Mouse (Mus musculus) hindbrain, postnatal 0 days (tissue): ENCODE data around the gene Mnat1. TPM values are rescaled to one million over a fixed set of nuclear protein-coding genes. Genes with fewer than 3 reads are reported as not detected.

Source experiments
- ATAC-seq: fragments of 200-750 bp; cut with Nextera tagmentation; 2 replicates; pipeline ENCODE4 v1.8.0; 2017; ENCODE audit warnings: mild to moderate bottlenecking, moderate TSS enrichment, moderate library complexity
- DNase-seq: peaks from one replicate; pipeline ENCODE4 v3.0.0-alpha.2; 2015; ENCODE audit warnings: low spot score
- H3K27ac ChIP-seq: fragments of 300-500 bp; sonication (generic); 2 replicates; pipeline ENCODE4 v1.5.1; 2014; ENCODE audit warnings: mild to moderate bottlenecking
- H3K27me3 ChIP-seq: fragments of 300-500 bp; sonication (generic); 2 replicates; pipeline ENCODE4 v1.6.1; 2014; ENCODE audit warnings: low read length, mixed read lengths; ENCODE audit not compliant: insufficient read depth
- H3K36me3 ChIP-seq: fragments of 300-500 bp; sonication (generic); 2 replicates; pipeline ENCODE4 v1.6.1; 2014; ENCODE audit warnings: low read length, mixed read lengths; ENCODE audit not compliant: insufficient read depth
- H3K4me1 ChIP-seq: fragments of 300-500 bp; sonication (generic); 2 replicates; pipeline ENCODE4 v1.6.1; 2014; ENCODE audit warnings: antibody characterized with exemption, low read length, mixed read lengths; ENCODE audit not compliant: insufficient read depth
- H3K4me2 ChIP-seq: fragments of 300-500 bp; sonication (generic); 2 replicates; pipeline ENCODE4 v1.6.1; 2014; ENCODE audit warnings: low read depth, mild to moderate bottlenecking, low read length, moderate library complexity, mixed read lengths
- H3K4me3 ChIP-seq: fragments of 300-500 bp; sonication (generic); 2 replicates; pipeline ENCODE4 v1.5.1; 2014; ENCODE audit warnings: low read length
- H3K9ac ChIP-seq: fragments of 300-500 bp; sonication (generic); replicated peaks from 2 replicates; pipeline ENCODE4 v1.6.1; 2014; ENCODE audit warnings: mild to moderate bottlenecking, low read length, moderate library complexity, mixed read lengths
- H3K9me3 ChIP-seq: fragments of 300-500 bp; sonication (generic); 2 replicates; pipeline ENCODE4 v1.6.1; 2016; ENCODE audit warnings: low read length, mixed read lengths
- CTCF ChIP-seq: IDR thresholded peaks from 2 replicates; pipeline ENCODE4 v1.5.1; 2016; ENCODE audit warnings: antibody characterized with exemption, control low read depth, low read depth
- WGBS: fragments of 180-500 bp; shearing (Covaris S2); extraction: QIAGEN DNeasy Blood & Tissue Kit; methylation state at CpG from one replicate; pipeline ENCODE4 v1.1.7; 2014; 5-methylcytosine and 5-hydroxymethylcytosine counted together
- polyA plus RNA-seq: library from polyadenylated mRNA; unstranded; fragments of >200 nt; fragmentation: Nextera tagmentation; extraction: Ambion mirVana; gene quantifications from 2 replicates; pipeline ENCODE4 v1.2.1, GENCODE M21; 2015
- total RNA-seq: library from RNA; depleted of rRNA; stranded (reverse); fragments of >200 nt; gene quantifications from 2 replicates; pipeline ENCODE4 v1.2.3, GENCODE M21; 2014

Gene Mnat1
- total and polyA plus RNA-seq, 2 experiments from 2014 or later, result 17.4 to 17.6 TPM

DNA sequence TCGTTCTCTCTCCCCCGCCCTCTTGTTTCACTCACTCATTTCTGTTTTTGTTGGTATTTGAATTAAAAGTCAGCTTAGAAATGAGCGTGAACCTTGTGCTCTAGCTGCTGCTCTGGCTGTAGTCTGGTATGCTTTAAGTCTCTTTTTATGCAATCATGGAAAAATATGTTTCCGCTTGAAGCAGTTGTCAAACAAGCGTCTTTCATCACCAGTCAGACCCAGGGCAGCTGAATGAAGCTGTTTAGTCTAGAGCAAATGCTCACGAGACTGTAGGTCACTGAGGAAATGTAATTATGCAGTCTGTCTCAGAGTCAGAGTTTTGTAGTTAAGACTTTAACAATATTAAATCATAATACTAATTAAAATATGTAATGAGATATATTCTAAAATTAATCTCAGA lies 100.4 kb downstream of the Mnat1 start:
- no peak for DNase-seq
- no peak for ATAC-seq
- Histone ChIP-seq H3K9me3 (no peaks in the 10 kb centered on the region), H3K36me3 (peaks cover 4% of the 10 kb centered on the region; the same call in 1 of the 2 replicates), H3K9ac (no peak overlapping the region), H3K4me3 (no peak overlapping the region), H3K27me3 (no peaks in the 10 kb centered on the region), H3K4me1 (no peaks in the 10 kb centered on the region), H3K4me2 (no peak overlapping the region), H3K27ac (no peak overlapping the region)
- TF ChIP-seq CTCF, result no peak
- WGBS, result 64% methylated on average over 6 of the region's 6 CpGs

DNA sequence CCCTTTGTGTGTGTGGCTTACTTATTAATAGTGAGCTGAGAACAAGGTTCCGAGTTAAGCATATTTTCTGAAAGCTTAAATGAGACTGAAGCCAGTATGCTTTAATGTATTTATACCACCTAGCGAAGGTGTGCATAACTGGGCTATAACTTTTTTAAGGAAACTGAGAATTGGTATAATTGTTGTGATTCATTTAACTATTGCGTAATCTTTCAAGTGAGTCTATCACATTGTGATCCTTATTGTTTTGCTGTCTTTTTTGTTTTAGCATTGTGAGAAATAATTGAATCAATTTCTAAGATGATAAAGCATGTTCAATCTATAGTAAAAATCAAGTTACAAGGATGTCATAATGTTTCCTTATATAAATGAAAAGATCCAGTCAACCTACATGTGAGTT lies 104.9 kb downstream of the Mnat1 start:
- no peak overlapping the region for H3K9ac ChIP-seq
- H3K4me1 ChIP-seq, result no peaks in the 10 kb centered on the region
- no peak overlapping the region for H3K4me2 ChIP-seq
- no peaks in the 10 kb centered on the region for H3K9me3 ChIP-seq
- no peak for TF ChIP-seq CTCF
- H3K36me3 ChIP-seq, result no peaks in the 10 kb centered on the region
- no peak overlapping the region for H3K4me3 ChIP-seq
- no peaks in the 10 kb centered on the region for H3K27me3 ChIP-seq
- no peak overlapping the region for H3K27ac ChIP-seq
- DNase-seq, result no peak
- ATAC-seq, result no peak
- 94% methylated on average over 3 of the region's 3 CpGs for WGBS

DNA sequence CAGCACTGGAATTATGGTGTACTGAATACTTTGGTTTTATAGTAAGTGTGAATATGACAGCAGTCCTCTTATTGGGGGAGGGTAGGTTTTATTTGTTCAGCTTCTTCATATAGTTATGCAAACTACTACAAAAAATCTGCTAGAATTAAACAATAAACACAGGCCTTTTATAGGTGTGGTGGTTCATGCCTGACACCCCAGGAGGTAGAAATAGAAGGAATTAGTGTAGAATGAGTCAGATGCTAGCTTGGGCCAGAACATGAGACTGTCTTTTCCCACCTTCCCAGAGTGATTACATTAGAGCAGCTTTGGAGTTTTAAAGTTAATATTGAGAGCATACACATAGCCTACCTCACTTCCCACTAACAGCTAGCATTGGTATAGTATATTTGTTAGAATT lies 106.7 kb downstream of the Mnat1 start:
- Histone ChIP-seq H3K4me3 (no peak overlapping the region), H3K4me1 (no peaks in the 10 kb centered on the region), H3K4me2 (no peak overlapping the region), H3K9me3 (no peaks in the 10 kb centered on the region), H3K9ac (no peak overlapping the region), H3K27me3 (no peaks in the 10 kb centered on the region), H3K36me3 (no peaks in the 10 kb centered on the region), H3K27ac (no peak overlapping the region)
- ATAC-seq (no peak), DNase-seq (no peak)
- TF ChIP-seq CTCF, result no peak

DNA sequence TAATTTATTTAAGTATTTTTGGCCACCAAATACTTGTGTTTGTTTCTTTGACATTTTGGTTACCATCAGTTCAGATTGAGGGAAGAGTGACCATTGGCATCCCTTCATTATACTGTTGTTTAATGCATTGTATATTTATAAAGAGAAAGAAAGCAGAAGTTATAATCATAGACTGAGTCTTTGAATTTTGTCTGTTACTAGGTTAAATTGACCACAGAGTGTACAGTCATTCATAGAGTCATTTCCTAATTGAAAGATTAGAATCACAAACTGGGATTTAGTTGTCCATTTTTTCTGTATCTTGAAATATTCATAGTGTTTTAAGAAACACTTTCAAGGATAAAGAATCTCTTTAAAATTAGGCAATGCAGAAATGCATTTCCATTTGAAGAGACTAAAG lies 108.0 kb downstream of the Mnat1 start:
- Histone ChIP-seq H3K9me3 (no peaks in the 10 kb centered on the region), H3K4me1 (no peaks in the 10 kb centered on the region), H3K9ac (no peak overlapping the region), H3K36me3 (no peaks in the 10 kb centered on the region), H3K4me3 (no peak overlapping the region), H3K27ac (no peak overlapping the region), H3K27me3 (no peaks in the 10 kb centered on the region), H3K4me2 (no peak overlapping the region)
- ATAC-seq (no peak), DNase-seq (no peak)
- no peak for TF ChIP-seq CTCF

DNA sequence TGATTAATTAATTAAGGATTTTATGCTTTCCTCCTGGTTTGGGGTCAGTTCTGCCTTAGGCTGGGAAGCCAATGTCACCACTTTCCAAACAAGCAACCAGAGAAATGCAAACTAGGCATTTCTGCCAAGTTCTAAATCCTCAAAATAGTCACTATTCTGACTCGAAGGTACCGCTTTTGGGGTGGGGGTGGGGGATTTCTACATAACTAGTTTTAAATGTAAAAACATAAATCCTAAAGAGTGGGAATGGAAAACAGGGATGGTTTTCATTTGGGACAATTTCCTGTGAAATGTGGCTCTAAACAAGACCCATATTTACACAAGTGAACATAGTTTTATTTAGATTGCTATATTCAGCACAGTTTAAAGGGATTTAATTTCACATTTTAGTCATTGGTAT lies 109.1 kb downstream of the Mnat1 start:
- Histone ChIP-seq H3K27me3 (no peaks in the 10 kb centered on the region), H3K36me3 (no peaks in the 10 kb centered on the region), H3K9me3 (no peaks in the 10 kb centered on the region), H3K27ac (no peak overlapping the region), H3K4me1 (no peaks in the 10 kb centered on the region), H3K4me2 (no peak overlapping the region), H3K9ac (no peak overlapping the region), H3K4me3 (no peak overlapping the region)
- WGBS, result 70% methylated on average over 2 of the region's 2 CpGs
- DNase-seq (no peak), ATAC-seq (no peak)
- TF ChIP-seq CTCF, result no peak

DNA sequence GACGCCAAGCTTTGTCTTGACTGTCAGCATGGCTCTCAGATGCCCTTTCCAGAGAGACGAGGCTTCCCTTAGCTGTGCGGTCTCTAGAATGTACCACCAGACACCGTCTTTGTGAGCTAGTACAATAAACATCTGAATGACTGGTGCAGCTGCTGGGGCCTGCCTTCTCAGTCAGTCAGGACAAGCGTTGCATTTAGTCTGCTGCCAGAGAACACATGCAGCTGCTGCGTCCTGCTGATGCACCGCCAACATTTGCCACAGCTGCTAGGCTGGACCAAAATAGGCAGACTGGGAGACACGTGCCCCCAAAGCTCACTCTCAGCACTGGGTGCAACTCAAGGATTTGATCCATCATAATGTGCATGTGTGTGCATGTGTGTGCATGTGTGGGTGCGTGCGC lies 118.4 kb downstream of the Mnat1 start:
- peak; percentile 90 for ATAC-seq
- no peaks in the 10 kb centered on the region for H3K36me3 ChIP-seq

DNA sequence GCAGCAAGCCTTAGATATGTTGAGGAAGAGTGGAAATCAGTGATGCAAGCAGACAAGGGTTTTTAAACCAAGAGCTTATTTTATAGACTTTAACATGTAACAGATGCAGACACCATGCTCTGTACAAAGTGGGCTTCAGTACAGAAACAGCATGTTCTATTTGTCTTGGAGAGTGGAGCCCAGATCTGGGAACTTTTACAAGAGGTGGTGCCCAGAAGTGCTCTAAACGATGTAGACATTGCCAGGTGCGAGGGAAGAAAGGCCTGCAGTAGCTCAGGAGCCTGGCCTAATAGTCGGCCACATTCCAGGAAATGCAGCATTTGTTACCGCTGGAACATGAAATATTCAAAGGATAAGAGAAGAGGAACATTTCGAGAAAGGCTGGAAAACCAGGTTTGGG lies 122.2 kb downstream of the Mnat1 start:
- no peak for DNase-seq
- no peak for TF ChIP-seq CTCF
- WGBS, result 79% methylated on average over 5 of the region's 5 CpGs
- Histone ChIP-seq H3K9me3 (no peaks in the 10 kb centered on the region), H3K4me2 (no peak overlapping the region), H3K36me3 (no peaks in the 10 kb centered on the region), H3K4me3 (no peak overlapping the region), H3K27me3 (no peaks in the 10 kb centered on the region), H3K4me1 (no peaks in the 10 kb centered on the region), H3K9ac (no peak overlapping the region), H3K27ac (no peak overlapping the region)
- no peak for ATAC-seq

More for the DNA sequence above, 118.4 kb downstream of the Mnat1 start:
- Histone ChIP-seq H3K4me2 (no peak overlapping the region), H3K9me3 (no peaks in the 10 kb centered on the region), H3K9ac (no peak overlapping the region), H3K4me3 (no peak overlapping the region), H3K4me1 (no peaks in the 10 kb centered on the region), H3K27ac (0 out of 2 replicates have a peak overlapping the region, but pooled peaks have one; percentile 11), H3K27me3 (no peaks in the 10 kb centered on the region)
- peak; percentile 66 for DNase-seq
- WGBS, result 36% methylated on average over 10 of the region's 10 CpGs
- no peak for TF ChIP-seq CTCF
